Mouse (Mus musculus) spleen, adult 2 months (tissue): ENCODE measurements around the gene Mink1.

Experiments used
- CTCF ChIP-seq: fragments of 200-500 bp; IDR thresholded peaks from 2 replicates; pipeline ENCODE4 v1.5.1; 2011; ENCODE audit warnings: mild to moderate bottlenecking, inconsistent platforms; ENCODE audit not compliant: insufficient read depth, insufficient read length, insufficient replicate concordance; ENCODE audit errors: extremely low read depth
- POLR2A ChIP-seq: fragments of 200-500 bp; IDR thresholded peaks from 2 replicates; pipeline ENCODE4 v1.6.1; 2011; ENCODE audit warnings: low read depth, low read length, inconsistent platforms

- TF ChIP-seq CTCF: no peak
- no peak for TF ChIP-seq POLR2A
Observed at GRCm38 (mm10) chr11:70635601-70636000, 72.9 kb downstream of the Mink1 start.
